Mouse (Mus musculus): ENCODE data around the gene Nfyb. TPM values are rescaled to one million over a fixed set of nuclear protein-coding genes. Genes with fewer than 3 reads are reported as not detected.

The Nfyb gene
- polyA plus RNA-seq, 1 experiment from 2014 or later: 104 TPM

DNA sequence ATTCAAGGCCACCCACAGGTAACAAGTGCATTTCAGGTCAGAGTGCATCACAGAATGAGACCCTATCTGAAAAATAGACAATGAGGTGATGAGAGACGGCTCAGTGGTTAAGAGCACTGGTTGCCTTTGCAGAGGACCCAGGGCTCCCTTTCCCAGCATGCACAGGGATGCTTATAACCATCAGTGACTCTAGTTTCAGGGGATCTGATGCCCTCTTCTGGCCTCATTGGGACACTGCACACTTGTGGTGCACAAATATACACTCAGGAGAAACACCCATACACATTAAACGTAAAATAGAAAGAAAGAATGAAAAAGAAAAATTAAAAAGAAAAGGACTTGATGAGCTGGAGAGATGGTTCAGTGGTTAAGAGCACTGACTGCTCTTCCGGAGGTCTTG lies 27.8 kb upstream of the Nfyb start:
- Histone ChIP-seq H3K4me2 (ENCODE audit: low read depth, low read length) (no peak overlapping the region), H3K4me1 (ENCODE audit: control insufficient read depth, insufficient read depth, low read length) (no peaks in the 10 kb centered on the region; the same call in 1 of the 2 replicates), H3K36me3 (replicated peaks; ENCODE audit: control insufficient read depth, insufficient read depth, low read depth, low read length) (no peaks in the 10 kb centered on the region), H3K9ac (replicated peaks; ENCODE audit: low read length) (no peak overlapping the region), H3K27me3 (ENCODE audit: control insufficient read depth, insufficient read depth, low read length) (no peaks in the 10 kb centered on the region), H3K27ac (replicated peaks; ENCODE audit: low read depth, low read length) (no peak overlapping the region), H3K9me3 (replicated peaks; ENCODE audit: control insufficient read depth, low read length) (no peaks in the 10 kb centered on the region), H3K4me3 (ENCODE audit: low read depth, low read length) (no peak overlapping the region)
- ATAC-seq (replicated peaks; ENCODE audit: insufficient number of reproducible peaks, low FRiP score, low TSS enrichment, low read depth) (no peak), DNase-seq (ENCODE audit: low spot score) (no peak)
- WGBS: 88% methylated on average over 3 of the region's 3 CpGs

DNA sequence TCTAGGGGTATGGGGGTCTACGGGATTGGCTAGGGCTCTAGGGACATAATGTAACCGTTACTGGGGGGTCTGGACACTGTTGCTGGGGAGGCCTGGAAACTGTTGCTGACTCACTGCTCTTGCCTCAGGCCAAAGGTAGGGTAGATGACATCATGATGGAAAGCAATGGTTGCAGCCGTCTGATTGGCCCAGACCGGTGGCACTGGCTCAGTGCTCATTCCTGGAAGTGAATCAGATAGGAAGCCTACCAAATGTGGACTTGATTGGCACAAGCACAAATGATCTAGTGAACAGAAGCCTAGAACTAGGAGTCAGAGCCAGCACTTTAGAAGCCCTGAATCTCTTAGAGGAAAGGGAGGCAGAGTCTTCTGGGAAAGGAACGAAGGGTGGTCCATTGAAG lies 26.6 kb upstream of the Nfyb start:
- no peaks in the 10 kb centered on the region for H3K9me3 ChIP-seq (replicated peaks; ENCODE audit: control insufficient read depth, low read length)
- H3K4me3 ChIP-seq (ENCODE audit: low read depth, low read length): no peak overlapping the region
- DNase-seq (ENCODE audit: low spot score) (no peak), ATAC-seq (replicated peaks; ENCODE audit: insufficient number of reproducible peaks, low FRiP score, low TSS enrichment, low read depth) (no peak)
- H3K9ac ChIP-seq (replicated peaks; ENCODE audit: low read length): no peak overlapping the region
- H3K36me3 ChIP-seq (replicated peaks; ENCODE audit: control insufficient read depth, insufficient read depth, low read depth, low read length): no peaks in the 10 kb centered on the region
- no peak overlapping the region for H3K4me2 ChIP-seq (ENCODE audit: low read depth, low read length)
- no peaks in the 10 kb centered on the region for H3K27me3 ChIP-seq (ENCODE audit: control insufficient read depth, insufficient read depth, low read length)
- H3K27ac ChIP-seq (replicated peaks; ENCODE audit: low read depth, low read length): no peak overlapping the region
- H3K4me1 ChIP-seq (ENCODE audit: control insufficient read depth, insufficient read depth, low read length): no peaks in the 10 kb centered on the region; the same call in 1 of the 2 replicates
- 87% methylated on average over 5 of the region's 5 CpGs for WGBS

DNA sequence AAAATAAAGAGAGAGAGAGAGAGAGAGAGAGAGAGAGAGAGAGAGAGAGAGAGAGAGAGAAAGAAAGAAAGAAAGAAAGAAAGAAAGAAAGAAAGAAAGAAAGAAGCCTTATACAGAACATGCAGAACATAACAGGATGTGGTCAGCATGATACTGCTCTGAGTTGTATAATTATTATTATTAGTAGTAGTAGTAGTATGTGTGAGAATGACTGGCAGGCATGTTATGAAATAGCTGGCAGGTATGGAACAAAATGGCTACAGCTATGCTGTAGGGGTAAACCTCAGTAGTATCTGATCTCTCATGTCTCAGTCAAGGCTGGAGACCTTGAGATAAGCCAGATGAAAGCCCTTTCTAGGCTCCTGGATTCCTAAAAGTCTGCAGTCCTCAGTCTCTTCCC lies 25.2 kb upstream of the Nfyb start:
- Histone ChIP-seq H3K27ac (replicated peaks; ENCODE audit: low read depth, low read length) (no peak overlapping the region), H3K27me3 (ENCODE audit: control insufficient read depth, insufficient read depth, low read length) (no peaks in the 10 kb centered on the region)

DNA sequence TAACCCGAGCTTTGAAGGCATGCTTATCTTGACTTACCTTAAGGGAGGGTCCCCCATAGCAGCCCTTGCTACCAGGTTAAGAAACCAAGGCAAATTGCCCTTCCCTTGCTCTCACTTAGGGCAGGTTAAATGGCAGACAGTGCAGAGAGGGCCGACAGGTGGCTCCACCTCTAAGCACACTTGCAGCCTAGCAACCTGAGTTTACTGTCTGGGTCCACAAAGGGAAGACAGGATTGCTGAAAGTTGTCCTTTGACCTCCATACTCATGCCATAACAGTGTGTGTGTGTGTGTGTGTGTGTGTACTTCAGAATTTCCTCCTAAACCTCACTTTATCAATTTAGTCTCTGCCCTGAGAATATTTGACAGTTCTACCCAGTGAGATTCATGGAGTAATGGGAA lies 18.5 kb upstream of the Nfyb start:
- no peak overlapping the region for H3K9ac ChIP-seq (replicated peaks; ENCODE audit: low read length)
- ATAC-seq (replicated peaks; ENCODE audit: insufficient number of reproducible peaks, low FRiP score, low TSS enrichment, low read depth): no peak
- no peak overlapping the region for H3K4me3 ChIP-seq (ENCODE audit: low read depth, low read length)
- H3K4me1 ChIP-seq (ENCODE audit: control insufficient read depth, insufficient read depth, low read length): no peaks in the 10 kb centered on the region
- H3K4me2 ChIP-seq (ENCODE audit: low read depth, low read length): no peak overlapping the region
- WGBS: 38% methylated on average over 2 of the region's 2 CpGs
- H3K9me3 ChIP-seq (replicated peaks; ENCODE audit: control insufficient read depth, low read length): no peaks in the 10 kb centered on the region
- H3K27me3 ChIP-seq (ENCODE audit: control insufficient read depth, insufficient read depth, low read length): no peaks in the 10 kb centered on the region
- H3K27ac ChIP-seq (replicated peaks; ENCODE audit: low read depth, low read length): no peak overlapping the region
- no peaks in the 10 kb centered on the region for H3K36me3 ChIP-seq (replicated peaks; ENCODE audit: control insufficient read depth, insufficient read depth, low read depth, low read length)
- DNase-seq (ENCODE audit: low spot score): no peak

More for the DNA sequence above, 25.2 kb upstream of the Nfyb start:
- Histone ChIP-seq H3K36me3 (replicated peaks; ENCODE audit: control insufficient read depth, insufficient read depth, low read depth, low read length) (no peaks in the 10 kb centered on the region), H3K4me1 (ENCODE audit: control insufficient read depth, insufficient read depth, low read length) (no peaks in the 10 kb centered on the region), H3K9ac (replicated peaks; ENCODE audit: low read length) (no peak overlapping the region), H3K4me2 (ENCODE audit: low read depth, low read length) (no peak overlapping the region), H3K9me3 (replicated peaks; ENCODE audit: control insufficient read depth, low read length) (no peaks in the 10 kb centered on the region), H3K4me3 (ENCODE audit: low read depth, low read length) (no peak overlapping the region)
- DNase-seq (ENCODE audit: low spot score) (no peak), ATAC-seq (replicated peaks; ENCODE audit: insufficient number of reproducible peaks, low FRiP score, low TSS enrichment, low read depth) (no peak)

DNA sequence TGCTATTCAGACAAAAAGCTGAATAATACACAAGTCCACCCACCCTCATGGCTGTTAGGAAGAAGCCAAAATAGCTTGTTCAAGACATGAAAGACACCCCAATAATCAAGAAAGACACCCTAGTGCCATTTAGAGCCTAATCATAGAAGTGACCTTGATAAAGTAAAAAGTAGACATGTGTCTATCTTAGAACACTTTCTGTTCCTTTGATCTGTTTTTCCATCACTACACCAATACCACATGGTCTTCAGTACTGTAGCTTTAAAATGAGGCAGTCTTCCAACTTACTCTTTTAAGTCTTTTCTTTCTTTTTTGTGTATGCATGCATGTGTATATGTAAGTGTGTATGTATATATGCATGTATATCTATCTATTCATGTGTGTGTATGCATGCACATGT lies 16.9 kb upstream of the Nfyb start:
- DNase-seq (ENCODE audit: low spot score): no peak
- ATAC-seq (replicated peaks; ENCODE audit: insufficient number of reproducible peaks, low FRiP score, low TSS enrichment, low read depth): no peak
- H3K9ac ChIP-seq (replicated peaks; ENCODE audit: low read length): no peak overlapping the region
- no peaks in the 10 kb centered on the region for H3K9me3 ChIP-seq (replicated peaks; ENCODE audit: control insufficient read depth, low read length)
- no peak overlapping the region for H3K4me2 ChIP-seq (ENCODE audit: low read depth, low read length)
- no peaks in the 10 kb centered on the region for H3K4me1 ChIP-seq (ENCODE audit: control insufficient read depth, insufficient read depth, low read length)
- no peak overlapping the region for H3K27ac ChIP-seq (replicated peaks; ENCODE audit: low read depth, low read length)
- no peaks in the 10 kb centered on the region for H3K36me3 ChIP-seq (replicated peaks; ENCODE audit: control insufficient read depth, insufficient read depth, low read depth, low read length)
- H3K4me3 ChIP-seq (ENCODE audit: low read depth, low read length): no peak overlapping the region
- no peaks in the 10 kb centered on the region for H3K27me3 ChIP-seq (ENCODE audit: control insufficient read depth, insufficient read depth, low read length)

DNA sequence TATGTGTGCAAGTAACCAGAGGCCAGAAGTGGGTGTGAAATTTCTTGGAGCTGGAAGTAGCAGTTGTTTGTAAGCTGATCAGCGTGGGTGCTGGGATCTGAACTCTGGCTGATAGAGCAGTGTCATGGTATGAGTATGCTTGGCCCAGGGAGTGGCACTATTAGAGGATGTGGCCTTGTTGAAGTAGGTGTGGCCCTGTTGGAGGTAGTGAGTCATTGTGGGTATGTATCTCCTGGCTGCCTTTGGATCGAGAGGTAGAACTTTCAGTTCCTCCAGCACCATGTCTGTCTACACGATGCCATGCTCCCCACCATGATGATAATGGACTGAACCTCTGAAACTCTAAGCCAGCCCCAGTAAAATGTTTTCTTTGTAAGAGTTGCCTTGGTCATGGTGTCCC lies 16.4 kb upstream of the Nfyb start:
- no peak for ATAC-seq (replicated peaks; ENCODE audit: insufficient number of reproducible peaks, low FRiP score, low TSS enrichment, low read depth)
- H3K9ac ChIP-seq (replicated peaks; ENCODE audit: low read length): no peak overlapping the region
- H3K4me2 ChIP-seq (ENCODE audit: low read depth, low read length): no peak overlapping the region
- no peak overlapping the region for H3K4me3 ChIP-seq (ENCODE audit: low read depth, low read length)
- no peaks in the 10 kb centered on the region for H3K9me3 ChIP-seq (replicated peaks; ENCODE audit: control insufficient read depth, low read length)
- H3K4me1 ChIP-seq (ENCODE audit: control insufficient read depth, insufficient read depth, low read length): no peaks in the 10 kb centered on the region
- H3K27me3 ChIP-seq (ENCODE audit: control insufficient read depth, insufficient read depth, low read length): no peaks in the 10 kb centered on the region
- no peak overlapping the region for H3K27ac ChIP-seq (replicated peaks; ENCODE audit: low read depth, low read length)
- H3K36me3 ChIP-seq (replicated peaks; ENCODE audit: control insufficient read depth, insufficient read depth, low read depth, low read length): no peaks in the 10 kb centered on the region
- no peak for DNase-seq (ENCODE audit: low spot score)
- 95% methylated on average over 3 of the region's 3 CpGs for WGBS

DNA sequence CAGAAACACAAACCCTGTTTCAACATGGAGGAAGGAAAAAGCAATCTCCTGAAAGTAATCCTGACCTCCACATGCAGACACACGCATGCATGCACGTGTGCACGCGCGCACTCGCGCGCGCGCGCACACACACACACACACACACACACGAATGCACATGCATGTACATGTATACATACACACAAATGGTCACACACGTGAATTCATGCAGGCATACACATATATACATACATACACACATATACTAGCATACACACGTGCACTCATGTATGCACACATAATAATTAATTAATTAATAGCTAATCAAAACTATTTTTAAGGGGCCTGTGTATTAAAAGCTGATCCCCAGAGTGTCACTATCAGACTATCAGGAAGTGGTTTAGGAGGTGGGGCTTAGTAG lies 15.9 kb upstream of the Nfyb start:
- Histone ChIP-seq H3K27ac (replicated peaks; ENCODE audit: low read depth, low read length) (no peak overlapping the region), H3K9ac (replicated peaks; ENCODE audit: low read length) (no peak overlapping the region), H3K4me1 (ENCODE audit: control insufficient read depth, insufficient read depth, low read length) (no peaks in the 10 kb centered on the region), H3K4me3 (ENCODE audit: low read depth, low read length) (no peak overlapping the region), H3K9me3 (replicated peaks; ENCODE audit: control insufficient read depth, low read length) (no peaks in the 10 kb centered on the region), H3K36me3 (replicated peaks; ENCODE audit: control insufficient read depth, insufficient read depth, low read depth, low read length) (no peaks in the 10 kb centered on the region), H3K27me3 (ENCODE audit: control insufficient read depth, insufficient read depth, low read length) (no peaks in the 10 kb centered on the region), H3K4me2 (ENCODE audit: low read depth, low read length) (no peak overlapping the region)
- DNase-seq (ENCODE audit: low spot score) (no peak), ATAC-seq (replicated peaks; ENCODE audit: insufficient number of reproducible peaks, low FRiP score, low TSS enrichment, low read depth) (no peak)
- WGBS: 98% methylated on average over 14 of the region's 14 CpGs

DNA sequence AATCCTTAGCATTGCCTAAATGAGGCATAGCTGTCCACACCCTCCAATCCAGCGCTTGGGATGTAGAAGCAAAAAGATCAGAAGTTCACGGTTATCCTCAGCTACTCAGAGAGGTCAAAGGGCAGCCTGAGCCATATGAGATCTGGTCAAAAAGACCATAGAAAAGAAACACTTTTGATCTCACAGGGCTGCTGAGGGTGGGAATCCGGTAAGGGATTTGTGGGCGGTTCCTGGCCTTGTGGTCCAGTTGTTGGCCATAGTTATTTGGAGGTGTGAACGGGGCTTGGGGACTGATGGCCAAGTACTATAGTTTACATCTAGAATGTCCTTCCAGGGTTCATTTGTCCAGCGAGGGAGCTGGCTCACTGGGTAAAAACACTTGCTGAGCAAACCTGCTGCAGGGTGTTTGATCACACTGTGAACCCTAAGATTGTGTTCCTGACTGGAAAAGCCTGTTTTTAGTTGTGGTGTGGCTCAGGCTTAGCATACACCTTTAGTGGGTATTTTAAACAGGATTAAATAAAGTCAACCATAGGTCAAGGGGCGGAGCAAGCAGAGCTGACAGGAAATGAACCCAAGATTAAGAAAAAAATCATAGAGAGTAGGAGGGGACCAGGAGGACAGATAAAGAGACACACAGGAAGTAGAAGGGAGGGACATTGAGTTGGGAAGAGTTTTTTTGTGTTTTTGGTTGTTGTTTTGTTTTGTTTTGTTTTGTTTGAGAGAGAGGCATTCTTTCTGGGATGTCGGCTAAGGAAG lies 15.0 kb upstream of the Nfyb start:
- no peak overlapping the region for H3K4me3 ChIP-seq (ENCODE audit: low read depth, low read length)
- H3K9ac ChIP-seq (replicated peaks; ENCODE audit: low read length): no peak overlapping the region
- no peaks in the 10 kb centered on the region for H3K36me3 ChIP-seq (replicated peaks; ENCODE audit: control insufficient read depth, insufficient read depth, low read depth, low read length)
- WGBS: 75% methylated on average over 8 of the region's 8 CpGs
- H3K27me3 ChIP-seq (ENCODE audit: control insufficient read depth, insufficient read depth, low read length): no peaks in the 10 kb centered on the region
- no peaks in the 10 kb centered on the region for H3K4me1 ChIP-seq (ENCODE audit: control insufficient read depth, insufficient read depth, low read length)
- H3K4me2 ChIP-seq (ENCODE audit: low read depth, low read length): no peak overlapping the region
- ATAC-seq (replicated peaks; ENCODE audit: insufficient number of reproducible peaks, low FRiP score, low TSS enrichment, low read depth) (no peak), DNase-seq (ENCODE audit: low spot score) (no peak)
- H3K9me3 ChIP-seq (replicated peaks; ENCODE audit: control insufficient read depth, low read length): no peaks in the 10 kb centered on the region
- no peak overlapping the region for H3K27ac ChIP-seq (replicated peaks; ENCODE audit: low read depth, low read length)

Measured in embryonic facial prominence, embryonic 11.5 days (tissue).